Mouse (Mus musculus) cerebellum, adult 8-10 months (tissue): Measurements from ENCODE around the gene Cnrip1.

ENCODE experiments used
- DNase-seq: peaks from one replicate; pipeline ENCODE4 v3.0.0; 2022

Gene Cnrip1

DNA sequence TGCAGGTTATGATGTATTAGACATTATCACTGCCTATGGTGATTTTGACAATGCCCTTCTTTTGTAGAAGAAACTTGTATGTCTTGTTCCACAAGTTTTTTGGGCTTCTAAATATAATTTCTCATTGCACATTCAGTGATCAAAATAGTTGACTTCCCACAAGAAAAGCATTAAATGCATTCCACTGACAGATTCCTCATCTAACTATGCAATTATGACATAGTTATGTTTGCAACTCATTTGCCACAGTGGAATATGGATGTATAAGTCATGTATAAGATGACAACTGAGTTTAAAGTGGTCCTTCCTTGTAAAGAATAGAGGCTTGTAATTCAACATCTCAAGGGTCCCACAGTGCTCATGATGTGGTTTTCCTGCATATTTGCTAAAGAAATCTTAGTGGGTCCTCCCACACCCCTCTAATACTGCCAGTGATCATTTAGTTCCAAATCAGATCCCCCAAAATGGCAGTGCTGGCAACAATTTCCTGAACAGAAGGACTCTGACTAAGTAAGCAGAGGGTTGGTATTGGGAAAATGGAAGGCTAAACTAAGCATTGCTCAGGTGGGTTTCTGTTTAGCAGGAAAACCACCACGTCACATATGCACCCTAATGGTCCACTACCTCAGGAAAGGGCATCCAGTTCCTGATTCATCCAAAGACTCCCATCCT is 61.2 kb downstream of the Cnrip1 start:
- no peak for DNase-seq

DNA sequence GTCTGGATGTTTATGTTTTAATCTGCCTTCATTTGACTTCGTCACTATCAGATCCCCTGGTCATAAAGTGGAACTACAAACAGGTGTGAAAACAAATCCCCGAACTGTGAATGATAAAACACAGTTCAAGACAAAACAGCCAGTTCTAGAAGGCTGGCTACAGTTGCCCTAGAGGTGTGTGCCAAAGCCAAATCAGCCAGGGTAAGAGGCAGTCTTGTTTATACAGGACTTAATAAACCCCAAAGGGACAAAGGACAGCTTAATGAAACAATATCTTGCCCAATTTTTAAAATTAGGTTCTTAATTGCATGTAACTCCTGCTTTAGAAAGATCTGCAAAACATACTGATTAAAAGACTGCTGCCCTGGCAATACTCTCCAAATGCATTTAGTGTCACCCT is 75.0 kb downstream of the Cnrip1 start:
- no peak for DNase-seq
